Mouse (Mus musculus): ENCODE results near the gene S1pr3. TPM values are rescaled to one million over a fixed set of nuclear protein-coding genes. Genes with fewer than 3 reads are reported as not detected.

S1pr3 gene
- polyA plus RNA-seq, 2 experiments, result 0.56 to 0.76 TPM

DNA sequence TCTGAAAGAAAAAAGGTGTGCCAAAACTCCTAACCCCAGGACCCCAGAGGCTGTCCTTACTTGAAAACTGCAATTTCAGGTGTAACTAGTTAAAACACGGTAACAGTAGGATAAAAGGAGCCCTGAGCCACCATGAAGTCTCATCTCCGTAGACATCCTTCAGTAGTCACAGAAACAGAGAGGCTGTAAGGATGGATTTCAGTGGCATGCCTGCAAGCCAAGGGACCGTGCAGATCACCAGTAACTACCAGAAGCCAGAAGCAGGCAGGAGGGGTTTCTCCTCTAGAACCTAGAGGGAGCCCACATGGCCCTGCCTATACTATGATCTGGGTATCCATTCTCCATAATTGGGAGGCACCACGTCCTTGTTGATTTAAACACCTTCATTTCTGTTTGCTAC lies 55.9 kb downstream of the S1pr3 start:
- DNase-seq (ENCODE audit: low read depth in 3 of 3, low spot score in 3 of 3), result no peak
- 47% methylated on average over 4 of the region's 4 CpGs for WGBS (ENCODE audit: insufficient replicate concordance)

GRCm38 (mm10) chr13:51466117-51466841 lies 57.8 kb downstream of the S1pr3 start:
- no peak overlapping the region for H3K4me3 ChIP-seq (ENCODE audit: insufficient read depth in 1 of 2, low read depth in 2 of 2, low read length in 2 of 2)
- WGBS (ENCODE audit: insufficient replicate concordance), result 72% methylated on average over 14 of the region's 14 CpGs
- H3K27me3 ChIP-seq (ENCODE audit: control insufficient read depth, insufficient read depth, low read length), result no peaks in the 10 kb centered on the region
- H3K36me3 ChIP-seq (replicated peaks; ENCODE audit: control insufficient read depth, insufficient read depth, low read depth), result no peaks in the 10 kb centered on the region
- no peak for DNase-seq (ENCODE audit: low read depth in 3 of 3, low spot score in 3 of 3)
- H3K9me3 ChIP-seq (ENCODE audit: control insufficient read depth, low read length), result no peaks in the 10 kb centered on the region
- no peak overlapping the region for H3K4me2 ChIP-seq (ENCODE audit: low read depth)
- no peak overlapping the region for H3K27ac ChIP-seq
- no peak for ATAC-seq (ENCODE audit: insufficient read depth)
- TF ChIP-seq EP300 (IDR thresholded peaks at IDR 0.05; ENCODE audit: low read depth) (no peak), CTCF (IDR thresholded peaks at IDR 0.05; ENCODE audit: low read depth) (no peak)
- no peaks in the 10 kb centered on the region for H3K4me1 ChIP-seq (replicated peaks; ENCODE audit: control insufficient read depth in 2 of 2, insufficient read depth in 2 of 2, low read length in 1 of 2)
- no peak overlapping the region for H3K9ac ChIP-seq (replicated peaks)

More for the DNA sequence above, 55.9 kb downstream of the S1pr3 start:
- H3K27ac ChIP-seq, result no peak overlapping the region
- H3K4me2 ChIP-seq (ENCODE audit: low read depth), result no peak overlapping the region
- TF ChIP-seq CTCF (IDR thresholded peaks at IDR 0.05; ENCODE audit: low read depth) (no peak), EP300 (IDR thresholded peaks at IDR 0.05; ENCODE audit: low read depth) (no peak)
- H3K4me3 ChIP-seq (ENCODE audit: insufficient read depth in 1 of 2, low read depth in 2 of 2, low read length in 2 of 2), result no peak overlapping the region
- no peaks in the 10 kb centered on the region for H3K4me1 ChIP-seq (replicated peaks; ENCODE audit: control insufficient read depth in 2 of 2, insufficient read depth in 2 of 2, low read length in 1 of 2)
- no peaks in the 10 kb centered on the region for H3K27me3 ChIP-seq (ENCODE audit: control insufficient read depth, insufficient read depth, low read length)
- no peaks in the 10 kb centered on the region for H3K36me3 ChIP-seq (replicated peaks; ENCODE audit: control insufficient read depth, insufficient read depth, low read depth)
- no peak for ATAC-seq (ENCODE audit: insufficient read depth)
- H3K9me3 ChIP-seq (ENCODE audit: control insufficient read depth, low read length), result no peaks in the 10 kb centered on the region
- H3K9ac ChIP-seq (replicated peaks), result no peak overlapping the region

GRCm38 (mm10) chr13:51468697-51469250 lies 60.3 kb downstream of the S1pr3 start:
- DNase-seq (ENCODE audit: low read depth in 3 of 3, low spot score in 3 of 3) (no peak), ATAC-seq (ENCODE audit: insufficient read depth) (no peak)
- TF ChIP-seq EP300 (IDR thresholded peaks at IDR 0.05; ENCODE audit: low read depth), result no peak
- TF ChIP-seq CTCF (IDR thresholded peaks at IDR 0.05; ENCODE audit: low read depth), result no peak
- no peaks in the 10 kb centered on the region for H3K36me3 ChIP-seq (replicated peaks; ENCODE audit: control insufficient read depth, insufficient read depth, low read depth)
- no peaks in the 10 kb centered on the region for H3K9me3 ChIP-seq (ENCODE audit: control insufficient read depth, low read length)
- no peak overlapping the region for H3K9ac ChIP-seq (replicated peaks)
- H3K4me1 ChIP-seq (replicated peaks; ENCODE audit: control insufficient read depth in 2 of 2, insufficient read depth in 2 of 2, low read length in 1 of 2), result no peaks in the 10 kb centered on the region
- H3K27me3 ChIP-seq (ENCODE audit: control insufficient read depth, insufficient read depth, low read length), result no peaks in the 10 kb centered on the region
- 61% methylated on average over 17 of the region's 17 CpGs for WGBS (ENCODE audit: insufficient replicate concordance)
- no peak overlapping the region for H3K4me3 ChIP-seq (ENCODE audit: insufficient read depth in 1 of 2, low read depth in 2 of 2, low read length in 2 of 2)
- H3K27ac ChIP-seq, result no peak overlapping the region
- H3K4me2 ChIP-seq (ENCODE audit: low read depth), result no peak overlapping the region

Other genes starting within 250 kb of the S1pr3 start
- 0.04 and 0.13 TPM in 2 replicates for gene Nxnl2, start 237.6 kb upstream of the S1pr3 start, polyA plus RNA-seq (2012; rRNA removed)
- not detected in 2 replicates for gene Nxnl2, start 237.6 kb upstream of the S1pr3 start, polyA plus RNA-seq (2014; fragmentation: Nextera tagmentation; extraction: Ambion mirVana)
- gene Shc3, start 160.8 kb downstream of the S1pr3 start, polyA plus RNA-seq (2012; rRNA removed), result 0.11 and 0.12 TPM in 2 replicates
- gene Shc3, start 160.8 kb downstream of the S1pr3 start, polyA plus RNA-seq (2014; fragmentation: Nextera tagmentation; extraction: Ambion mirVana), result not detected in 2 replicates
- 241 and 279 TPM in 2 replicates for gene Cks2, start 236.6 kb downstream of the S1pr3 start, polyA plus RNA-seq (2012; rRNA removed)
- gene Cks2, start 236.6 kb downstream of the S1pr3 start, polyA plus RNA-seq (2014; fragmentation: Nextera tagmentation; extraction: Ambion mirVana), result 487 and 490 TPM in 2 replicates
- gene Secisbp2, start 243.1 kb downstream of the S1pr3 start, polyA plus RNA-seq (2012; rRNA removed), result 8.5 and 12.2 TPM in 2 replicates
- gene Secisbp2, start 243.1 kb downstream of the S1pr3 start, polyA plus RNA-seq (2014; fragmentation: Nextera tagmentation; extraction: Ambion mirVana), result 11.8 and 12.5 TPM in 2 replicates